Mouse (Mus musculus) cortical plate, adult 2 months (tissue): ENCODE data around the gene Jun.

Experiments used
- CTCF ChIP-seq: fragments of 200-500 bp; IDR thresholded peaks from 2 replicates; pipeline ENCODE4 v1.5.1; 2011; ENCODE audit warnings: mild to moderate bottlenecking, control low read depth, low read length; ENCODE audit not compliant: insufficient read depth; ENCODE audit errors: extremely low read depth
- POLR2A ChIP-seq: fragments of 200-500 bp; IDR thresholded peaks from 2 replicates; pipeline ENCODE4 v1.6.1; 2011; ENCODE audit warnings: mild to moderate bottlenecking, low read length, control low read depth; ENCODE audit not compliant: insufficient read depth; ENCODE audit errors: extremely low read depth

- TF ChIP-seq CTCF (no peak), POLR2A (no peak)
Measured at GRCm38 (mm10) chr4:95095355-95095754, 43.3 kb upstream of the Jun start.
